Mouse (Mus musculus): ENCODE data around the gene Cage1. TPM values are rescaled to one million over a fixed set of nuclear protein-coding genes. Genes with fewer than 3 reads are reported as not detected.

The Cage1 gene
- polyA plus RNA-seq, 1 experiment from 2014 or later: 0.96 TPM

DNA sequence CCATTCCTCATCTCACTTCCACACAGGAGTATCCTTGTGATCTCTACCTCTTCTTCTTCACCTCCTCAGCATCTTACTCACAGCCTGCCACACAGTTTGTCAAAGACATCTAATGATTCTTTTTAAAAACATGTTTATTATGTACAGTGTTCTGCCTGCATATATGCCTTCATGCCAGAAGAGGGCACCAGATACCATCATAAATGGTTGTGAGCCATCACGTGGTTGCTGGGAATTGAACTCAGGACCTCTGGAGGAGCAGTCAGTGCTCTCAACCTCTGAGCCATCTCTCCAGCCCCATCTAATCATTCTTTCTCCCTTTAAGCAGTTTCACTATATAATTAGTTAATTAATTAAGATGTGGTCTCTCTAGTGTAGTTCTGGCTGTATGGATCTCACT is 34.4 kb downstream of the Cage1 start:
- Histone ChIP-seq H3K9ac (ENCODE audit: low read length) (no peak overlapping the region), H3K4me3 (ENCODE audit: low read depth, low read length) (no peak overlapping the region), H3K9me3 (ENCODE audit: control insufficient read depth, low read length) (no peaks in the 10 kb centered on the region), H3K4me2 (ENCODE audit: low read depth, severe bottlenecking) (no peak overlapping the region), H3K36me3 (ENCODE audit: control insufficient read depth, insufficient read depth, low read length) (no peaks in the 10 kb centered on the region), H3K27me3 (ENCODE audit: control insufficient read depth, insufficient read depth, low read length) (no peaks in the 10 kb centered on the region), H3K4me1 (ENCODE audit: control insufficient read depth, insufficient read depth, low read length) (no peaks in the 10 kb centered on the region), H3K27ac (replicated peaks; ENCODE audit: low read depth, low read length) (no peak overlapping the region)
- WGBS: 37% methylated on average over 1 of the region's 1 CpGs
- DNase-seq (ENCODE audit: low spot score): no peak
- no peak for ATAC-seq (ENCODE audit: insufficient number of reproducible peaks, low FRiP score, low TSS enrichment, low read depth)

DNA sequence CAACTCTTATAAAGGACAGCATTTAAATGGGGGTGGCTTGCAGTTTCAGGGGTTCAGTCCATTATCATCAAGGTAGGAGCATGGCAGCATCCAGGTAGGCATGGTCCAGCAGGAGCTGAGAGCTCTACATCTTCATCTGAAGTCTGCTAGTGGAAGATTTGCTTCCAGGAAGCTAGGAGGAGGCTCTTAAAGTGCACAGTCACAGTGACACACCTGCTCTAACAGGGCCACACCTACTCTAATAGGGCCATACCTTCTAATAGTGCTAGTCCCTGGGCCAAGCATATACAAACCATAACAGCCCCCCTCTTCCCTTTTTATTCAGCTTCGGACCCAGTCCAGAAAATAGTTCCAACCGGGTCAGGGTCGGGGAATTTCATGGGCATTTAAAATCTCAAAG is 37.2 kb downstream of the Cage1 start:
- no peaks in the 10 kb centered on the region for H3K36me3 ChIP-seq (ENCODE audit: control insufficient read depth, insufficient read depth, low read length)
- WGBS: 86% methylated on average over 3 of the region's 3 CpGs
- H3K4me1 ChIP-seq (ENCODE audit: control insufficient read depth, insufficient read depth, low read length): no peaks in the 10 kb centered on the region
- no peak overlapping the region for H3K4me2 ChIP-seq (ENCODE audit: low read depth, severe bottlenecking)
- ATAC-seq (ENCODE audit: insufficient number of reproducible peaks, low FRiP score, low TSS enrichment, low read depth): no peak
- no peaks in the 10 kb centered on the region for H3K27me3 ChIP-seq (ENCODE audit: control insufficient read depth, insufficient read depth, low read length)
- H3K4me3 ChIP-seq (ENCODE audit: low read depth, low read length): no peak overlapping the region
- no peak overlapping the region for H3K9ac ChIP-seq (ENCODE audit: low read length)
- no peak for DNase-seq (ENCODE audit: low spot score)
- no peaks in the 10 kb centered on the region for H3K9me3 ChIP-seq (ENCODE audit: control insufficient read depth, low read length)
- no peak overlapping the region for H3K27ac ChIP-seq (replicated peaks; ENCODE audit: low read depth, low read length)

DNA sequence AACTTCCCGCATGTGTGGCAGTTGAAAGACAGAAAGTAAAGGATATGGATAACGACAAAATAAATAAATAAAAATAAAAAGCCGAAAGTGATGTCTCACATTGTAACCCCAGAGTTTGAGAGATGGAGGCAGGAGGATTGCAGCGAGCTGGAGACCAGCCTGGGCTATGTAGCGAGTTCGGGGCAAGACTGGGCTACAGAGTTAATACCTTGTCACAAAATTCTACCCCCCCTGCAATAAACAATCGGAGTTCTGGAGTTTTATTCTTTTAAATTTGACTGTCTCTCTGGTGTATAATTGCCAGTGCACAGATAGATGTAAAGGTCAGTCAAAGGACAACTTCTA is 42.5 kb downstream of the Cage1 start:
- H3K27ac ChIP-seq (replicated peaks; ENCODE audit: low read depth, low read length): peak overlapping the region; percentile 36; the same call in 1 of the 2 replicates
- 28% methylated on average over 7 of the region's 7 CpGs for WGBS
- H3K4me3 ChIP-seq (ENCODE audit: low read depth, low read length): peak overlapping the region; percentile 92
- ATAC-seq (ENCODE audit: insufficient number of reproducible peaks, low FRiP score, low TSS enrichment, low read depth): peak; percentile 56
- H3K4me1 ChIP-seq (ENCODE audit: control insufficient read depth, insufficient read depth, low read length): no peaks in the 10 kb centered on the region
- peaks cover 10% of the 10 kb centered on the region; the same call in 1 of the 2 replicates for H3K36me3 ChIP-seq (ENCODE audit: control insufficient read depth, insufficient read depth, low read length)
- no peaks in the 10 kb centered on the region for H3K9me3 ChIP-seq (ENCODE audit: control insufficient read depth, low read length)
- peak overlapping the region; percentile 38 for H3K4me2 ChIP-seq (ENCODE audit: low read depth, severe bottlenecking)
- H3K27me3 ChIP-seq (ENCODE audit: control insufficient read depth, insufficient read depth, low read length): no peaks in the 10 kb centered on the region
- H3K9ac ChIP-seq (ENCODE audit: low read length): peak overlapping the region; percentile 97; the same call in 1 of the 2 replicates
- DNase-seq (ENCODE audit: low spot score): no peak

DNA sequence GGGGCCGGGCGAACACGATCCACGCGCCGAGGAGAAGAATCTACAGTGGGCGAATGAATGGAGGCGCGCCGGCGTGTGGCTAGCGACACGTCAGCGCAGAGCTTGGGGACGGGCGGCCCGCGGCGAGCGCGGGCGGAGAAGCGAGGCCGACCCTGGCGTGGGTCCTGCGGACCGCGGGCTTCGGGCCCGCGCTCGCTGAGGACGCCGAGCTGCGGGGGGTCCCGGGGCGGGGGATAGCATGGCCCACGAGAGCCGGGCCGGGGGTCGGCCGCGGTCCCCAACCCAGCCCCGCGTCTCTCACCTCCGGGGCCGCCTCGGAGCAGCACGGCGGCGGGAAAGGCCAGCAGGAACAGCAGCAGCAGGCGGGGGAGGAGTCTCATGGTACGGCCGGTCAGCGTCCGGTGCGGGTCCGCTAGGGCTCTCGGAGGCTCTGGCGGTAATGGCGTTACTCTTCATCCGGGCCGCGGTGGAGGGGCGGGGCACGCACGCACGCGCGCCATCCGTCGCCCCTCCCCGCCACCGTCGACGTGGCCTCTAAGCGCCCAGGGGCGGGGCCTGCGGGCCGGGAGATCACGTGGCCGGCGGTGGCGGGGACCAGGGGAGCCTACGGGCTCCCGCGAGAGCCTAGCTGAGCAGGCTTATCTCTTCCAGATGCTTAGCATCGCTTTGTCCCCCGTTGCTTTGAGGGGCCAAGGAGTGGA is 43.0 kb downstream of the Cage1 start, which contains the start of gene Ssr1:
Gene Ssr1, minus strand, starts transcription at position 514 of the 701 bp plus-strand sequence.
- no peaks in the 10 kb centered on the region for H3K9me3 ChIP-seq (ENCODE audit: control insufficient read depth, low read length)
- H3K27ac ChIP-seq (replicated peaks; ENCODE audit: low read depth, low read length): peak within 1 kb of the TSS; percentile 79
- H3K4me1 ChIP-seq (ENCODE audit: control insufficient read depth, insufficient read depth, low read length): no peaks in the 10 kb centered on the region
- H3K27me3 ChIP-seq (ENCODE audit: control insufficient read depth, insufficient read depth, low read length): no peaks in the 10 kb centered on the region
- under 1% methylated on average over 86 of the region's 89 CpGs for WGBS
- H3K9ac ChIP-seq (ENCODE audit: low read length): peak within 1 kb of the TSS; percentile 97
- peaks cover 10% of the 10 kb centered on the region; the same call in 1 of the 2 replicates for H3K36me3 ChIP-seq (ENCODE audit: control insufficient read depth, insufficient read depth, low read length)
- DNase-seq (ENCODE audit: low spot score) (peak; percentile 96), ATAC-seq (ENCODE audit: insufficient number of reproducible peaks, low FRiP score, low TSS enrichment, low read depth) (peak; percentile 96)
- H3K4me3 ChIP-seq (ENCODE audit: low read depth, low read length): peak within 1 kb of the TSS; percentile 92
- peak within 1 kb of the TSS; percentile 73 for H3K4me2 ChIP-seq (ENCODE audit: low read depth, severe bottlenecking)

DNA sequence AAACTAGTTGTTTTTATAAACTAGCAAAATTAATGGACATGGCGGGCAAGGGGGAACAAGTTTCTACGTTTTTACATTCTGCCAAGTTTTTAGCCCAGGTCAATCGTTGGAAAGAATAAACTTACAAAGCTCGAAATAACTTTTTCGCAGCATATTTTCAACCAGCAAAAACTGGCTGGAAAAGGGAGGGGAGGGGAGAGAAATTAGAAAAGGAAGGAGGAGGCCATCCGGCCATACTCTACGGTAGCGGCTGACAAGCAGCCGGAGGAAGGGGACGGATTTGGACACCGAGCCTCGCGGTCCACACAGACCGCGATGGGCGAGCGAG is 43.5 kb downstream of the Cage1 start:
- ATAC-seq (ENCODE audit: insufficient number of reproducible peaks, low FRiP score, low TSS enrichment, low read depth): no peak
- peak overlapping the region; percentile 73 for H3K4me2 ChIP-seq (ENCODE audit: low read depth, severe bottlenecking)

DNA sequence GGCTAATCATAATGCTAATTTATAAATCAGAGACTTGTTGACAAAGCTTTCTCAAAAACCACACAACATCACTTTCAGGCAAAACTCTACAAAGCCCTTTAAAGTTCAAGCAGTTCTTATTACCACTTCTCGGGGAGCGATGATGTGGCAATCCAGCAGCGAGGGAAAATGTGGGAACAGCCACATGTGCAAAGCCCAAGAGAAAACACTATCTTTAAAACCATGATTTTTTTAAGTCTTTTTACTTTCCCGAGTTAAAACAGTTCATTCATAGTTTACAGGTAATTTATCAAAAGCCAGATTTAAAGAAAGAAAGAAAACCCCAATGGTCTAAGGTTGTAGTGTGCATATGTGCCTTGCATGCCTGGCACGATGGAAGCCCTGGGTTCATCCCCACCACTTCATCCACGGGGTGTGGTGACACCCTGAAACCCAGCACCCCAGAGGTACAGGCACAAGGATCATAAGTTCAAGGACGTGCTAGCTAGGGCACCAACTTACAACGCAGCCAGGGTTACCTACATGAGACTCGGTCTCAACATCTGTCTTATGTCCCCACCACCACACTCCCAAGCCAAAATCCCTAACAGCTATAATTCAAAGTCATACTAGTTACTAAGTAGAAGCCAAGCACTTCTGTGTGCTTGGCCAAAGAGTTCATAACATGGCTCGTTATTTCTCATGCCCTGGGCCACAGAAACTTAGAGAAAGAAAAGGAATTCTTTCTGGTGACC is 44.1 kb downstream of the Cage1 start:
- ATAC-seq (ENCODE audit: insufficient number of reproducible peaks, low FRiP score, low TSS enrichment, low read depth): no peak
- peak overlapping the region; percentile 92 for H3K4me3 ChIP-seq (ENCODE audit: low read depth, low read length)
- no peak overlapping the region for H3K27ac ChIP-seq (replicated peaks; ENCODE audit: low read depth, low read length)
- H3K4me2 ChIP-seq (ENCODE audit: low read depth, severe bottlenecking): peak overlapping the region; percentile 73
- no peaks in the 10 kb centered on the region for H3K27me3 ChIP-seq (ENCODE audit: control insufficient read depth, insufficient read depth, low read length)
- DNase-seq (ENCODE audit: low spot score): peak; percentile 49
- no peaks in the 10 kb centered on the region for H3K9me3 ChIP-seq (ENCODE audit: control insufficient read depth, low read length)
- 15% methylated on average over 10 of the region's 10 CpGs for WGBS
- no peaks in the 10 kb centered on the region for H3K4me1 ChIP-seq (ENCODE audit: control insufficient read depth, insufficient read depth, low read length)
- H3K36me3 ChIP-seq (ENCODE audit: control insufficient read depth, insufficient read depth, low read length): peaks cover 10% of the 10 kb centered on the region; the same call in 1 of the 2 replicates
- H3K9ac ChIP-seq (ENCODE audit: low read length): peak overlapping the region; percentile 97

More for the DNA sequence above, 43.5 kb downstream of the Cage1 start:
- WGBS: under 1% methylated on average over 17 of the region's 17 CpGs
- Histone ChIP-seq H3K27ac (replicated peaks; ENCODE audit: low read depth, low read length) (peak overlapping the region; percentile 79), H3K27me3 (ENCODE audit: control insufficient read depth, insufficient read depth, low read length) (no peaks in the 10 kb centered on the region), H3K4me1 (ENCODE audit: control insufficient read depth, insufficient read depth, low read length) (no peaks in the 10 kb centered on the region), H3K9me3 (ENCODE audit: control insufficient read depth, low read length) (no peaks in the 10 kb centered on the region), H3K9ac (ENCODE audit: low read length) (peak overlapping the region; percentile 97), H3K36me3 (ENCODE audit: control insufficient read depth, insufficient read depth, low read length) (peaks cover 10% of the 10 kb centered on the region; the same call in 1 of the 2 replicates), H3K4me3 (ENCODE audit: low read depth, low read length) (peak overlapping the region; percentile 92)
- no peak for DNase-seq (ENCODE audit: low spot score)

DNA sequence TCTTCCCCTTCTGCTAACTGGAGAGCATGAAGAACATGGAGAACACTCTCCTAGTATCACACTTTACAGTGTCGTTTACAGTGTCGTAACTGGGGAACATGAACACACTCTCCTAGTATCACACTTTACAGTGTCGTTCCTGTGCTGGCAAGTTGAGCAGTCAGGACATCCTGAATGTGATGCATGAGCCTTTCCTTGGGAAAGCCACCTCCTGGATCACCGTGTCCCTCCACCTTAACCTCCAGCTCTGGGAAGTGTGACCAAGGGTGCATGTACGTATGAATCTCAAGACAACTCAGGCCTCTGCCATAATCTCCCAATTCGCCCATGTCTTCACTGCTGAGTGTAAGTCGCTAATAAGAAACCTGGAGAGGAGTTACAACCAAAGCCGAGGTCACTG is 47.2 kb downstream of the Cage1 start:
- ATAC-seq (ENCODE audit: insufficient number of reproducible peaks, low FRiP score, low TSS enrichment, low read depth): no peak
- Histone ChIP-seq H3K9me3 (ENCODE audit: control insufficient read depth, low read length) (no peaks in the 10 kb centered on the region), H3K27ac (replicated peaks; ENCODE audit: low read depth, low read length) (no peak overlapping the region), H3K4me1 (ENCODE audit: control insufficient read depth, insufficient read depth, low read length) (no peaks in the 10 kb centered on the region), H3K36me3 (ENCODE audit: control insufficient read depth, insufficient read depth, low read length) (peaks cover 29% of the 10 kb centered on the region), H3K9ac (ENCODE audit: low read length) (no peak overlapping the region), H3K4me3 (ENCODE audit: low read depth, low read length) (no peak overlapping the region), H3K27me3 (ENCODE audit: control insufficient read depth, insufficient read depth, low read length) (no peaks in the 10 kb centered on the region), H3K4me2 (ENCODE audit: low read depth, severe bottlenecking) (no peak overlapping the region)
- DNase-seq (ENCODE audit: low spot score): no peak
- WGBS: 92% methylated on average over 8 of the region's 8 CpGs

DNA sequence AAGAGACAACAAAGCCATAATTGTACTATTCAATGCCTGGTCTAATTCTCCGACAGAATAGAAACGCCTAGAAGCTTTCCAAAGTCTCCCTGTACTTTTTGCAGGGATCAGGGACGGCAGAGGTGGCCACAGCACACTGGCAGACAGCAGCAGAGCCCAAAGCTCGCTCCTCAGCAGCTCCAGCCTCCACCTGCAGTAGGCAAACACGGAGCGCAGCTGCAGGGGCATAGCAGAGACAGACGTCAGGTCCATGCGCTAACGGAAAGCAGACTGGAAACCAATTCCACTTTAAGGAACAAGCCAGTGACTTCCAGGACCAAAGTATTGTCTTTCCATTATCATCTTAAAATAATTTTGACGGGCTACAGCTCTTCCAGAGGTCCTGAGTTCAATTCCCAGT is 50.7 kb downstream of the Cage1 start:
- WGBS: 92% methylated on average over 10 of the region's 10 CpGs
- Histone ChIP-seq H3K4me1 (ENCODE audit: control insufficient read depth, insufficient read depth, low read length) (no peaks in the 10 kb centered on the region), H3K9ac (ENCODE audit: low read length) (no peak overlapping the region), H3K4me3 (ENCODE audit: low read depth, low read length) (no peak overlapping the region), H3K4me2 (ENCODE audit: low read depth, severe bottlenecking) (no peak overlapping the region), H3K36me3 (ENCODE audit: control insufficient read depth, insufficient read depth, low read length) (peaks cover 35% of the 10 kb centered on the region), H3K27ac (replicated peaks; ENCODE audit: low read depth, low read length) (no peak overlapping the region), H3K9me3 (ENCODE audit: control insufficient read depth, low read length) (no peaks in the 10 kb centered on the region), H3K27me3 (ENCODE audit: control insufficient read depth, insufficient read depth, low read length) (no peaks in the 10 kb centered on the region)
- no peak for ATAC-seq (ENCODE audit: insufficient number of reproducible peaks, low FRiP score, low TSS enrichment, low read depth)
- no peak for DNase-seq (ENCODE audit: low spot score)

All from limb, embryonic 11.5 days (tissue).